Mouse (Mus musculus) MEL (cell line): ENCODE data around the gene Itga5. TPM values are rescaled to one million over a fixed set of nuclear protein-coding genes. Genes with fewer than 3 reads are reported as not detected.

Experiments used
- DNase-seq: peaks from one replicate; pipeline ENCODE4 v3.0.0; 2011; ENCODE audit warnings: low read depth, low spot score
- H3K27ac ChIP-seq: 2 replicates; pipeline ENCODE4 v1.5.1; 2012; ENCODE audit warnings: low read depth, mild to moderate bottlenecking, control low read depth, low read length, moderate library complexity; ENCODE audit not compliant: control insufficient read depth
- H3K27me3 ChIP-seq, 2 experiments: fragments of 150-350 bp in 1 of 2; sonication (generic) in 1 of 2; 2 replicates each; pipeline ENCODE4 v1.6.1; 2012; ENCODE audit warnings: low read length in 2 of 2, mild to moderate bottlenecking in 2 of 2, improper control_type of control experiment in 1 of 2, moderate library complexity in 1 of 2; ENCODE audit not compliant: insufficient read depth in 2 of 2, control insufficient read depth in 1 of 2
- H3K36me3 ChIP-seq, 2 experiments: 2 replicates each; pipeline ENCODE4 v1.6.1; 2012 to 2014; ENCODE audit warnings: low read length in 2 of 2, improper control_type of control experiment in 1 of 2, inconsistent platforms in 1 of 2, mild to moderate bottlenecking in 1 of 2; ENCODE audit not compliant: insufficient read depth in 2 of 2, control insufficient read depth in 1 of 2
- H3K4me1 ChIP-seq, 2 experiments: fragments of 150-350 bp in 1 of 2; sonication (generic) in 1 of 2; 2 replicates each; pipeline ENCODE4 v1.6.1; 2012; ENCODE audit warnings: low read length in 2 of 2, improper control_type of control experiment in 1 of 2, mild to moderate bottlenecking in 1 of 2; ENCODE audit not compliant: insufficient read depth in 2 of 2, control insufficient read depth in 1 of 2
- H3K4me3 ChIP-seq, 2 experiments: fragments of 150-350 bp in 1 of 2; sonication (generic) in 1 of 2; 2 replicates each; pipeline ENCODE4 v1.5.1; 2012; ENCODE audit warnings: low read depth in 2 of 2, low read length in 2 of 2, mild to moderate bottlenecking in 2 of 2, moderate library complexity in 2 of 2, control low read depth in 1 of 2, improper control_type of control experiment in 1 of 2; ENCODE audit not compliant: control insufficient read depth in 1 of 2, insufficient read depth in 1 of 2
- H3K79me2 ChIP-seq: 2 replicates; pipeline ENCODE4 v1.6.1; 2012; ENCODE audit warnings: mild to moderate bottlenecking, low read length, moderate library complexity; ENCODE audit not compliant: control insufficient read depth, poor library complexity, insufficient read depth
- H3K9ac ChIP-seq: 2 replicates; pipeline ENCODE4 v1.6.1; 2012; ENCODE audit warnings: low read depth, mild to moderate bottlenecking, control low read depth, low read length, moderate library complexity; ENCODE audit not compliant: control insufficient read depth, poor library complexity, severe bottlenecking
- H3K9me3 ChIP-seq: fragments of 150-350 bp; sonication (generic); replicated peaks from 2 replicates; pipeline ENCODE4 v1.6.1; 2012; ENCODE audit warnings: mild to moderate bottlenecking, low read length, improper control_type of control experiment, moderate library complexity; ENCODE audit not compliant: insufficient read depth
- BHLHE40 ChIP-seq: IDR thresholded peaks from 2 replicates; pipeline ENCODE4 v1.6.1; 2012; ENCODE audit warnings: low read depth, mild to moderate bottlenecking, inconsistent platforms, low read length, improper control_type of control experiment, borderline replicate concordance
- CHD1 ChIP-seq: IDR thresholded peaks from 2 replicates; pipeline ENCODE4 v1.6.1; 2012; ENCODE audit warnings: low read depth, mild to moderate bottlenecking, inconsistent platforms, low read length, improper control_type of control experiment
- CHD2 ChIP-seq: IDR thresholded peaks from 2 replicates; pipeline ENCODE4 v1.6.1; 2011; ENCODE audit warnings: low read length, improper control_type of control experiment
- ELF1 ChIP-seq: IDR thresholded peaks from 2 replicates; pipeline ENCODE4 v1.6.1; 2014; ENCODE audit warnings: low read depth, mild to moderate bottlenecking, inconsistent platforms, low read length, improper control_type of control experiment, moderate library complexity
- MAFK ChIP-seq: IDR thresholded peaks from 2 replicates; pipeline ENCODE4 v1.6.1; 2011; ENCODE audit warnings: low read depth, mild to moderate bottlenecking, low read length, improper control_type of control experiment, borderline replicate concordance
- MEF2A ChIP-seq: IDR thresholded peaks from 2 replicates; pipeline ENCODE4 v1.6.1; 2014; ENCODE audit warnings: low read depth, mild to moderate bottlenecking, inconsistent platforms, low read length, improper control_type of control experiment; ENCODE audit not compliant: poor library complexity, insufficient replicate concordance, severe bottlenecking; ENCODE audit errors: extremely low read depth
- POLR2AphosphoS2 ChIP-seq: IDR thresholded peaks from 2 replicates; pipeline ENCODE4 v1.6.1; 2011; ENCODE audit warnings: low read length, improper control_type of control experiment
- TBP ChIP-seq: IDR thresholded peaks from 2 replicates; pipeline ENCODE4 v1.8.0; 2011; ENCODE audit warnings: low read depth, low read length, improper control_type of control experiment
- TCF12 ChIP-seq: IDR thresholded peaks from 2 replicates; pipeline ENCODE4 v1.6.1; 2014; ENCODE audit warnings: low read depth, mild to moderate bottlenecking, inconsistent platforms, low read length, improper control_type of control experiment, moderate library complexity
- ZC3H11A ChIP-seq: IDR thresholded peaks from 2 replicates; pipeline ENCODE4 v1.6.1; 2012; ENCODE audit warnings: low read depth, mild to moderate bottlenecking, inconsistent platforms, low read length, improper control_type of control experiment
- ZKSCAN1 ChIP-seq: IDR thresholded peaks from 2 replicates; pipeline ENCODE4 v1.6.1; 2012; ENCODE audit warnings: low read depth, mild to moderate bottlenecking, inconsistent platforms, low read length, improper control_type of control experiment, moderate library complexity
- polyA plus RNA-seq, 2 experiments: library from polyadenylated mRNA; stranded (reverse) in 1 of 2; unstranded in 1 of 2; fragments of >175 nt in 1 of 2; fragments of >200 nt in 1 of 2; gene quantifications; 2 replicates each; pipeline versions ENCODE4 v1.2.1 to v1.2.4; 2012; ENCODE audit warnings: low replicate concordance in 2 of 2, low read depth in 1 of 2; ENCODE audit not compliant: insufficient read length in 2 of 2, insufficient read depth in 1 of 2, missing spikeins in 1 of 2
- total RNA-seq: library from RNA; depleted of rRNA; stranded (reverse); fragments of 300-350 nt; gene quantifications from 2 replicates; pipeline ENCODE4 v1.2.3, GENCODE M21; 2012

The Itga5 gene
- total and polyA plus RNA-seq, 3 experiments: 6.0 to 17.4 TPM; not detected in 1

GRCm38 (mm10) chr15:103299644-103300043 is 66.9 kb downstream of the Itga5 start:
- no peak overlapping the region for H3K27ac ChIP-seq
- no peaks in the 10 kb centered on the region for H3K36me3 ChIP-seq
- H3K4me3 ChIP-seq: no peak overlapping the region
- TF ChIP-seq ZC3H11A: no peak
- H3K9ac ChIP-seq: no peak overlapping the region
- no peak for DNase-seq
- no peaks in the 10 kb centered on the region for H3K4me1 ChIP-seq
- H3K9me3 ChIP-seq: no peaks in the 10 kb centered on the region
- H3K27me3 ChIP-seq: no peaks in the 10 kb centered on the region
- no peaks in the 10 kb centered on the region for H3K79me2 ChIP-seq

GRCm38 (mm10) chr15:103298861-103299616 is 67.5 kb downstream of the Itga5 start:
- no peak overlapping the region for H3K4me3 ChIP-seq
- H3K9me3 ChIP-seq: no peaks in the 10 kb centered on the region
- no peak for TF ChIP-seq CHD2
- TF ChIP-seq POLR2AphosphoS2: no peak
- no peak for TF ChIP-seq MAFK
- no peak for TF ChIP-seq TCF12
- no peak for TF ChIP-seq CHD1
- no peak for TF ChIP-seq BHLHE40
- H3K36me3 ChIP-seq: no peaks in the 10 kb centered on the region
- no peak overlapping the region for H3K9ac ChIP-seq
- H3K27me3 ChIP-seq: no peaks in the 10 kb centered on the region
- H3K79me2 ChIP-seq: no peaks in the 10 kb centered on the region
- DNase-seq: no peak
- H3K27ac ChIP-seq: no peak overlapping the region
- no peaks in the 10 kb centered on the region for H3K4me1 ChIP-seq

DNA sequence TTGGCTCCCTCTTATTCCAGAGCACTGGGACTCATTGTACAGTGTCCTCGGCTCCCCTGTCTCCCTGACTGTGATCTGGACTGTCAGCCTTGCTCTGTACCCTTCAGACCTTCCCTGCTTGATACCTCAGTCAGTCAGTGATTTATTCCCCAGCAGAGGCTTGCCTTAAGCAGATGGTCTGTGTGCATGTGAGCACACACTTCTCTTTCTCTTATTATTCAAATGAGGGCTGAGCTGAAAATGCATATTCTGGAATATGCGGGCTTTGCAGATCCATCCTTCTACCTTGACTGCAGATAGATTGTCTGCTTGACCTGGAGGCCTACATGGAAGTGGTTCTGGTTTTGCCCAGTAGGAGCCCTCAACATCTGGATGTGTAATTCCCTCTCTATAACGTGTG is 68.5 kb downstream of the Itga5 start:
- Histone ChIP-seq H3K27ac (no peak overlapping the region), H3K9ac (no peak overlapping the region), H3K4me1 (no peaks in the 10 kb centered on the region), H3K36me3 (no peaks in the 10 kb centered on the region), H3K27me3 (no peaks in the 10 kb centered on the region), H3K9me3 (no peaks in the 10 kb centered on the region), H3K4me3 (no peak overlapping the region), H3K79me2 (no peaks in the 10 kb centered on the region)
- DNase-seq: no peak
- TF ChIP-seq TCF12 (no peak), ZKSCAN1 (no peak), CHD2 (no peak), ELF1 (no peak), TBP (no peak), MEF2A (no peak)
